Mouse (Mus musculus) cerebellum, postnatal 36 days (tissue): ENCODE data around the gene Rasal3.

Experiments
- DNase-seq, 2 experiments: peaks; one replicate each; pipeline ENCODE4 v3.0.0; 2021 to 2022; ENCODE audit warnings: mixed read lengths in 2 of 2

The Rasal3 gene

DNA sequence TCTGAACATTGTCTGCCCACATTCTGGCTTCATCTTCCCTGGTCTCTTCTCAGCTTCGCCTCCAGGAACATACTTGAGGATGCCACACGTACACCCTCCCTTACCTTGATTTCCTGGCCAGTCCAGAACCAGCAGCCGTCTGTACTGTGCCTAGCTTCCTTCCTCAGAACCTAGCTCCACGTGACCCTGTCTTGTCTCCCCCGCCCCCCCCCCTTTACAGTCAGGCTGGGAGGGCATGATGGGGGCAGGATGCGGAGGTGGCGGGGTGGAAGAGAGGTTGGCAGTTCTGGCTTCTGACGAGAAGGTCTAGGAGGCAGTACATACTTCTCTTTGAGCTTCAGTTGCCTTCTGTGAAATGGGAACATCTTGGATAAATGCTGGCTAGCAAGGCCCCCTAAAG is at the start of gene Rasal3:
Gene Rasal3, minus strand, starts transcription at position 167 of the 400 bp plus-strand sequence.
- DNase-seq, result no peak

DNA sequence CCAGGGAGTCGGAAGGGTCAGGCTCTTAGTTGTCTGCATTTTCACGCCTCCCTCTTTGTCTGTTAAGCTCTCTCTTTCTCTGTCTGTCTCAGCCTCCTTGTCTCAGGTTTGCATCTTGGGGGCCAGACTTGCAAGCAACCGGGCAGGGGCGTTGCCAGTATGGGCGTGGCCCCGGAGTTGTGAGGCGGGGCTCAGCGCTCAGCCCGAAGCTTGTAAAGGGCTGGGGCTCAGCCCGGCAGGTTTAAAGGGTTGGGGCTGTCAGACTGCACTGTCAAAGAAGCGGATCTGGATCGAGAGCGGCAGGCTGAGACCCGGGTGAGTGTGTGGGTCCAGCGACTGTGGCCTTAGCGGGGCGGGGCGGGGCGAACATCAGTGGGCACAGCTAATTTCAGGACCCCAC is 49.1 kb upstream of the Rasal3 start, which contains the start of gene Cyp4f39:
Gene Cyp4f39, plus strand, starts transcription at position 242 of the 400 bp plus-strand sequence.
- DNase-seq, result no peak

DNA sequence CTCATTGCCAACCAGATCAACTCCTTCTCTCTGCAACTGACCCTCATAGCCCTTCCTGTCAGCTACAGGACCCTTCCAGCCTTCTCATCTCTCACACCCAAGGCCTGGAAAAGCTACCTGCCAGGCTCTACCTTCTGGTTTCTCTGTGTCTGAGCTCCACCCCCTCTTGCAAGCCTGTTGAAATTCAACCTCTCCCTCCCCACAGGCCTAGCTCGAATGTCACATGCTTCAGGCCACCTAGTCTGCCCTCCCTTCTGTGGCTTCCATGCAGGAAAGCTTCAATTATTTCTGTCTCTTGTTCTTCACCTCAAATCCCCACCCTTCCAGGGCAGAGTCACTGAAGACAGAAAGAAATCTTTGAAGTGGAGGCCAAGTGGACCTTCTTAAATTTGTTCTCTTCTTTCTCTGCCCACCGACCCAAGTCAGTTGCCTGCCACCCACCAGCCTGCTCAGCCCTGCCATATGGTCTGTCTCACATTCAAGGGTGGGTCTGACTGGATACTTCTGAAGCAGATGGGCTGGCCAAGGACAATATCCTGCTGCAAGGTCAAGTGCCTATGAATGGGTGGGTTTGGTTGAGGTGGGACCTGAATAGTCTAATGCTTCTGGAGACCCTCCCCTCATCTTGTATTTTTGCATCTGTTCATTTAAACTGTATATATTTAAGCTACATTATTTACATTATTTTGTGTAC is 47.6 kb upstream of the Rasal3 start:
- no peak for DNase-seq

DNA sequence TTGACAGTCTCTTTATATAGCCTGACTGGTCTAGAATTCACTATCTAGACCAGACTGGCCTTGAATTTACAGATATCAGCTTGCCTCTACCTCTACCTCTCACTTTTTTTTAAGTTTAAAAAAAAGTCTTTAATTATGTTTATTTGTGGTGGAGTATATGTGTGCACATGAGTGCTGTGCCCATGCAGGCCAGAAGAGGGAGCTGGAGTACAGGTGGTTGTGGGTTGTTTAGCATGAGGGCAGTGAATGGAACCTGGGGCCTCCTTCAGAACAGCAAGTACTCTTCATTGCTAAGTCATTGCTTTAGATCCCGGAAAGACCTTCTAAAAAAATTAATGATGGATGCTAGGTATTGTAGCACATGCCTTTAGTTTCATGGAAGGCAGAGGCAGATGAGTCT is 45.7 kb upstream of the Rasal3 start:
- DNase-seq, result no peak

DNA sequence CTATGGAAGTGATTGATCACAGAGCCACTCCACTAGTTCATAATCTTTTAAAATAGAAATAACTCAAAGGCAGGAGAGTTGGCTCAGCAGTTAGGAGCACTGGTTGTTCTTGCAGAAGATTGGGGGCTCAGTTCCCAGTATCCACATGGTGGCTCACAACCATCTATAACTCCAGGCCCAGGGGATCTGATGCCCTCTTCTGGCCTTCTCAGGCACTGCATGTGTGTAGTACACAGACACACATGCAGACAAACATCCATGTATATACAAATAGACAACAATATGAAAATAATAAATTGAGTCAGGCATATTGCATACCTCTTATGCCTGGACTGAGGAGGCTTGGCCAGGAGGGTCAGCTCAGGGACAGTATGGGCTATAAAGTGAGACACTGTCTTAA is 43.8 kb upstream of the Rasal3 start:
- DNase-seq, result no peak

DNA sequence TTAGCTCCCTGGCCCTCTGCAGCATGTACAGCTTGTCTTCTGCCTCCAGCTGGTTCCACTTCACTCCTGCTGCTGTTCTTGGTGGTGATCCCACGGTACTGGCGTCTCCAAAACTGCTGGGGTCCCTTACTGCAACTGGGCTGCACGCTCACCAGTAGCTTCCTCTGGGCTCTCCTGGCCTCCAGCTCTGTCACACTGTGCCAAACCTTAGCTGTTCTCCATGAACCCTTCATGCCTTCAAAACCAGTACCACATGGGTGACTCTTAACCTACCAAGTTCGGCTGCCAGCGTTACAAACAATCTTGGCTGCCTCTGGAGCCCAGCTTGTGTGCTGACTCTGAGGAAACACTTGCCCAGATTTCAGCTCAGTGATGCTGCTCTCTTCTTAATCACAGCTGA is 41.6 kb upstream of the Rasal3 start:
- DNase-seq, result no peak

DNA sequence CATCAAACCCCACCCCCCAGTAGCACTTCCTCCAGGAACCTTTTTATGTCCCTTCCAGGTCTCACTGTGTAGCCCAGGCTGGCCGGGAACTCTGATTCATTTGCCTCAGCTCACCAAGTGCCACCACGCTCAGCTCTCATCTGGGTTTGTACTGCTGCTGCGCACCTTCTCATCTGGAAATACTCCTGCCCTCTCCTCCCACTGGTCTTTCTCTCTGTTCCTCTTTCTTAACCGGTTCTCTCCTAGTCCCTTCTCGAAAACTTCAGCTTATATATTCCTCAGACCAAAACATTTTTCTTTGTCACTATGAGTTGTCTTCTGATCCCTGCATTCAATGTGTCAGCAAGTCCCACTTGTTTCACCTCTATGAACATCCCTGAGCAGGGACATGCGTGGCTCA is 39.9 kb upstream of the Rasal3 start:
- DNase-seq, result no peak

DNA sequence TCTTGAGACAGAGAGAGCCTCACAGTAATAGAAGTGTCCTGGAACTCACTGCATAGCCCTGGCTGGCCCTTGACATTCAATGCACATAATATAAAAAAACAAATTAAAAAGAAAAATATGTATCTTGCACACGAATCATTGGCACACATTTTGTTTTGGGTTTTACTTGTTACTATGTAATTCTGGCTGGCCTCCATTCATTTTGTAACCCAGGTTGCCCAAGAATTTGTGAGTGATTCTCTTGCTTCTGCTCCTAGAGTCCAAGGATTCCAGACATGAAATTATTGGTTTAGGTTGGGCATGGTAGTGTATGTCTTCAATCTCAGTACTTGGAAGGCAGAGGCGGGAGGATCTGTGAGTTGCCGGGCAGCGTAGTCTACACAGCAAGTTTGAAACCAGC is 33.7 kb upstream of the Rasal3 start:
- DNase-seq, result no peak

DNA sequence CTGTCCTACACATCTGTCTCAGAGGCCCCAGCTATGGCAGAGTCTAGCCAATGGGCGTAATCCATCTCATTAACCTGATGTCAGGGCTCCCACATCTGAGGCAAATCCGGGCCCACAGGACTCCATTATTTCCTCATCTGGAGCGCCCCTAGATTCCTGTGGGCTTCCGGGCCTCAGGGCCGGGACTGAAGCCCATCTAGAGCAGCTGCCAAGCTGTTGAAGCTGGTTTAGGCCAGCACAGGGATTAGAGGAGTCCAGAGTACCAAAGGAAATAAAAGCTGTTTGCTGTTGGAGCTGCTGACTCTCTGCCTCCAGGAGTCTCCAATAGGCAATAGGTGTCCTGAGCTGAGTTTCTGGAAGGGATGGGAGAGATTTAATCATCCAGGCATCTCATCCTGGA is 31.8 kb upstream of the Rasal3 start:
- no peak for DNase-seq

DNA sequence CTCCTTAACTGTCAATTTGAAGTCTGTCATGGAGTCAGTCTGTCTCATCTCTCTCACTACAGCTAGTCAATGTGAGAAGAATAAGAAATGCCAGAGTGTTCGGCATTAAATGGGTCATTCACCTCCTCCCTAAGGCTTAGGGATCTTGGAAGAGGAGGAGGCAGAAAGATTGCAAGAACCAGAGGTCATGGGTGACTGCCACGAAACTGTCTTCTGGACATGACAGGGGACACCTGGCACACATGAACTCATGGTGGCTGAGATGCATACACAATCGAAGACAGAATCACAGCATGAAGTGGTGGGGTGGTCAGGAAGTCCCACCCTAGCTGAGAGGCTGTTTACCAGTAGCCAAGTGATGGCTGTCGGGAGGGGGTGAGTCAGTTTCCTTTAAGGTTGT is 30.9 kb upstream of the Rasal3 start:
- DNase-seq, result no peak

DNA sequence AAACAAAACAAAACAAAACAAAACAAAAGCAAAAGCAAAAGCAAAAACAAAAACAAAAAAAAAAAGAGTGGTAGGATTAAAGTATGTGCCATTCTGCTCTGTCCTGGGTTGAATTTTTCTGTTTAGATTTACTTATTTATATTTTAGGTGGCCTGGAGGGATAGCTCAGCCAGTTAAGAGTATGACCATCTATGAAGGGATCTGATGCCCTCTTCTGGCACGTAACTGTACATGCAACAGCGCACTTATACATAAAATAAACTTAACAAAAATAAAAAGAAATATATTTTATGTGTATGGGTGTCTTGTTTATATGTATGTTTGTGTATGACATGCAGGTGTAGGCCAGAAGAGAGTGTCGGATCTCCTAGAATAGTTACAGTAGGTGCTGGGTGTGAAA is 28.6 kb upstream of the Rasal3 start:
- no peak for DNase-seq

DNA sequence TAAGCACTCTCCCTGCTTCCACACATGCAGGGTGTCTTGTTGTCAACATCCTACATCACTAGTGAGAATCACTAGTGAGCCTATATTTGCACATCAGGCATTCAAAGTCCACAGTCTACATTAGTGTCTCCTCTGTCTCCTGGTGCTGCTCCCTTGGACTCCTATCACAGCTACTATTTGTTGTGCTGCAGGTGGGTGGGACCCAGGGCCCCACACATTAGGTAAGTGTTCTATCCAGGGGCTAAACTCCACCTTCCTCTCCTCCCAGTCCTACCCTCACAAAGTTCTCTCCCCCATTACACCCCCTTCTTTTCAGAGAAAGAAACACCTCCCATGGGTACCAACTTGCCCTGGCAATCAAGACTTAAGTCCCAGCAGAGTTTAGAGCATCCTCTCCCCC is 23.2 kb upstream of the Rasal3 start:
- no peak for DNase-seq

DNA sequence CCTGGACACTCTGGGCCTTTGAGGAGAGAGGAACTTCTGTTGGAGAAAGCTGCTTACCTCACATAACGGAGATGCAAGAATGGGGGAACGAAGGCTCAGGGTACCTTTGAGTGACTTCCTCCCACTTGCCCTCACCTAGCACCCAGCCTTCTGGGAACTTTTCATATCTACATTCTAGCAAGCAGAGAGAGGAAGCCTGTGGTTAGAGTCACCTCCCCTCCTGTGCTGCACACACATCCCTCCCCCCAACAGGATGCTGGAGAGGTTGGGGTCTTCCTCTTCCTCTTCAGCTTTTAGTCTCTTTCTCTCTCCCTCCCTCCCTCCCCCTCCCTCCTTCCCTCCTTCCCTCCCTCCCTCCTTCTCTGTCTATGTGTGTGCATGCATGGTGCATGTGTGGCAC is 20.7 kb upstream of the Rasal3 start, which contains the start of gene Pglyrp2:
Gene Pglyrp2, minus strand, starts transcription at position 134 of the 400 bp plus-strand sequence.
- DNase-seq, result no peak

DNA sequence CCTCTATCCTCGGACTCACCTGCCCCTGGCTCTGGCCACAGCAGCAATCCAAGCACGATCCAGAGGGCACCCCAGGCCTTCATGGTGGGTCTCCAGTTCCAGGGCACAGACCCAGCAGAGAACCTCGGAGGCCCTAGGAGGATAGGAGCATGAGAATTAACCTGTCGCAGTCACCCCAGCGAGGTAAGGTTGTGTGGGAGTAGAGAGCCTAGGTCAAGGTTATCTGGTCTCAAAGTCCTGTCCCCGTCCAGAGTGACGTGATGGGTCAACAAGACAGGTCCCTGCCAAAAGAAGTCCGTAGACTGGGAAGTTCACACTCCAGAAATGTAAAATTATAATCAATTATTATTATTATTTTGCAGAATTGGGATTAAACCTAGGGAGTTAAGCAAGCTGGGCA is 17.4 kb upstream of the Rasal3 start:
- no peak for DNase-seq

DNA sequence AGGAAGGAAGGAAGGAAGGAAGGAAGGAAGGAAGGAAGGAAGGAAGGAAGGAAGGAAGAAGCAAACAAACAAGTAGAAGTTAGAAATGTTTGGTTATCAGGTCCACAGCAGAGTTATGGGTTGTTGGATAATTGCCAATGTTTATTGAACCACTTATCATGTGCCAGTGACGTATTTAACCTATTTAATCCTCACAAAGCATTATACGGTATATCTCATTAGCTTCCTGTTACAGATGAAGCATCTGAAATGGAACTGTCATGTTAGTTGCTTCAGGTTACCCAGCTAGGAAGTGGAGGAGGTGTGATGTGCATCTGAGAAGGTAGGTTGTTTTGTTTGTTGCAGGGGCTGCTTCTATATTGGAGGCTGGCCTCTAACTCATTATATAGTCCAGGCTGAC is 16.6 kb upstream of the Rasal3 start:
- no peak for DNase-seq

DNA sequence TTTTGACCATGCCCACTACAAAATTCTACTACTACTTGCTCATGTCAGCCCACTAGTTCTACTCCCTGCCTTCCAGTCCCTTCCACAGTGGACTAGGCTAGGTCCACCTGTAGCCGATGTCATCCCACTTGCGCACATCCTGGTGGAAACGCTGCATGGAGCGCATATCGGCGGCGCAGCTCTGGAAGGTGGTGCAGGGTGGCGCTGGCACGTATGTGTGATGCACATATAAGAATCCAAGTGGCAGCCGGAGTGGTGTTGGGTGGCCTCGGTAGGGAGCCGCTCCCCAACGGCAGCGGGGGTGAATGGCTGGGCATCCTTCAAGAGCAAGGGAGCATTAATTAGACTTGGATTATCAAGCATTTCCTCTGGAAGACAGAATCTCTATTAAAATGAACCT is 13.4 kb upstream of the Rasal3 start:
- no peak for DNase-seq

DNA sequence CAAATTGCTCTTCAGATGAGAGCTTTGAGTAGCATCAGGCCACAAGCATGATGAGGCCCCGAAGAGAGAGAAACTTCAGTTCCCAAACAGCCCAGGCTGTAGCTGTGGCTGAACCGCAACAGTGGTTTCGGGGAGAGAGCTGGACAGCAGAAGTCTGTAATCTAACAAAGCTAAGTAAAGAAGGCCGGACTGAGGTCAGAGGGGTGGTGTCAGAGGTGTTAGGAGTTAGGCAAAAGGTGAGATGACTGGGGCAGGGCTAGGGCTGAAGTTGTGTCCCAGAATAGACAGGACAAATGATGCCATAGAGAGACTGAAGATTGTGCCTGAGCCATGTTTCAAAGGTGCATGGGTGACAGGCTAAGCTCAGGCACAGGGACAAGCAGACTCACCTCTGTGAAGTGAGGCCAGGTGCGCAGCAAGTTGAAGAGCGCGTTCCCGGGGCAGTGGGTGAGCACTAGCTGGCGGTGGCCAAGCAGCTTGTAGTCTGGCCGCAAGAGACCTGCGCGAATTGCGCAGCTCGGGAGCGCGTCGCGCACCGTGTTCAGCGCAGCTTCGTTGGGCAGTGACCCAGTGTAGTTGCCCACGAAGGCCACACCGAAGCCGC is 12.1 kb upstream of the Rasal3 start:
- DNase-seq, result no peak

DNA sequence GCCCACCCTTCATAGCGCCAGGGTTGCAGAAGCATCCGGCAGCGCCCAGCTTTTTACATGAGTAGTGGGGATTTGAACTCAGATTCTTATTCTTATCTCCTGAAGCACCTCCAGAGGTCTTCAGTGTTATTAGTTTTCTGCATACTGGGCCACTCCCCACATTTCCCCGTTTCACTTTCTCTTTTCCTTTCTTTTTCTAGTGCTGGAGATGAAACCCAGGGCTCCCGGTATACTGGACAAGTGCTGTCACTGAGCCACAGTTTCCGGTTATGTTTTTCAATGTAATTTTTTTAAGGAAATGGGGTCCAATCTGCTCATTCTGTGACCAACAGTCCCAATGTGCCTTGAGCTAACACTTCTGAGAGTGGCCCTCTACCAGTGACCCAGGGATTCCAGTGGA is 8.5 kb upstream of the Rasal3 start:
- DNase-seq, result no peak

DNA sequence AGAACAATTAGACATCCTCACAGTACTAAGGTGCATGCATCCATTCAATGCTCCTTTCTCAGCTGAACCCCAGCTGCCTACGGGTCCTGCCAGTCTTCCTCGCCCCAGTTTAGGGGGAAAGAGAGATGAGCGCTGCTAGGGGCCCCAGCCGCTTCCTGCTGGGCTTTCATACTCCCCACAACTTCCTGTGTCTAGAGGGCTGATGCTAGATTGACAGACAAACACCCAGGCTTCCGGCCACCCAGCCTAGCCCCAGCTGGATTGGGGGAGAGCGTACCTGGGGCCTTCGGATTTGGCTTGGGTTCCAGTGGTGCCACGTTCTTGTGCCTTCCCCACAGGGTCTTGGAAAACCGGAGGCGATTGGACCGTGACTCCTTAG is 615 bp downstream of the Rasal3 start:
- DNase-seq, result no peak

DNA sequence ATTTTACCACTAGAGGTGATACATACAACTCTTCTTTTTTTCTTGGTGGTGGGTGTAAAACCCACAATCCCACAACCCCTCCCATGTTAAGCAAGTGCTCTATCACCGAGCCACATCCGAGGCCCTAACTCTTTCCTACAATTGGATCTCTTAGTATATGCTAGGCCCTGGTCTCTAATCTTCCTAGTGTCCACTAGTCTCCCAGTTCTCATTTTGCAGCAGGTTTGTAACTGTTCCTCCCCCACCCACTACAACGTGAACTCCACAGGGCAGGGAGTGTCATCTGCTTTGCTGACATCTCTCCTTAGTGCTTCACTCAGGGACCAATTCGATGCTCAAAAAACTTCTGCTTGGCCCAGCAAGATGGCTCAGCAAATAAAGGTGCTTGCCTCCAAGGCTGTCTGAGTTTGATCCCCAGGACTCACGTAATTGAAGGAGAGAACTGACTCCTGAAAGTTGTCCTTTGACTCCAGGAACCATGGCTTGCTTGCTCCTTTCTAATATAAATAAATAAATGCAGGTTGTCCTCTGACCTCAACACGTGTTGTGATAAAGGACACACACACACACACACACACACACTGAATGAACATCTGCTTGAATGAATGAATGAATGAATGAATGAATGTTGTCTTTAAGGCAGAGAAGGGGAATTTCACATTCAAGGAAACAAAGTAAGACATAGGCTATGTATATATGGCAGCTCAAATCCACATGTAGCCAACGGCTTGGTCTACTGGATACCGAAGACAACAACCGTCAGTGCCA is 1.2 kb downstream of the Rasal3 start:
- no peak for DNase-seq

DNA sequence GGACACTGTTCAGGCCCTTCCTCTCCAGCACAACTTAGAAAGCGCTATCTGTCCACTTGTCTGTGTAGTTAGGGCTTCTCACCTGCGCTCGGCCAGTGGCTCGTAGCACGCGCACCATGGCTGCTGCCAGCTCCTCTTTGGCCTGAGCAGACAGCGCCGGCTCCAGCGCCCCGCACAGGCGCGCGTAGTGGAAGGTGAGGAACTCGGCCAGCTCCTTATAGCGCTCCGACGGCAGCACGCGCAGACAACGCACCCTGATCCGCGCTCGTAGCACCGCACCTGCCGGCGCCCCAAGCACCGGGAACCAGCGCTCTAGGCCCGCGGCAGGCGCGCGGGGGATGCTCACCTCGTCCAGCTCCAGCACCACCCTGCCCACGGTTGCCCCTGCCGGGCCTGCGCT is 7.1 kb downstream of the Rasal3 start:
- no peak for DNase-seq

DNA sequence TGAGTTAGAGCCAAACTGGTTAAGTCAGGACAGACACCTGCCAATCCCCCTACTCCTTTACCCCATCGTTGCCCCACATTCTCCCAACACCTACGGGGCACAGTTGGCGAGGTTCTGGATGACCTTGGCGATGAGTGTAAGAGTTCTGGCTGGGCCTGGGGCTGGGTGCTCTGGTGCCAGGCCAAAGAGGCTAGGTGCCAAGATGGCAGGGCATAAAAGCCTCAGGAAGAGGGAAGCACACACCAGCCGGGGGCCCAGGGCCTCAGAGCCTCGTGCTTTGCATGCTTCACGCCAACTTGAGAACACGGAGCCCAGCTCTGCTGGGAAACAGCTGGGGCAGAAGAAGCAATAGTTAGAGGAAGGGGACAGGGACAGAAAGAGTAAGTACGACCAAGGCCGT is 9.4 kb downstream of the Rasal3 start:
- no peak for DNase-seq

DNA sequence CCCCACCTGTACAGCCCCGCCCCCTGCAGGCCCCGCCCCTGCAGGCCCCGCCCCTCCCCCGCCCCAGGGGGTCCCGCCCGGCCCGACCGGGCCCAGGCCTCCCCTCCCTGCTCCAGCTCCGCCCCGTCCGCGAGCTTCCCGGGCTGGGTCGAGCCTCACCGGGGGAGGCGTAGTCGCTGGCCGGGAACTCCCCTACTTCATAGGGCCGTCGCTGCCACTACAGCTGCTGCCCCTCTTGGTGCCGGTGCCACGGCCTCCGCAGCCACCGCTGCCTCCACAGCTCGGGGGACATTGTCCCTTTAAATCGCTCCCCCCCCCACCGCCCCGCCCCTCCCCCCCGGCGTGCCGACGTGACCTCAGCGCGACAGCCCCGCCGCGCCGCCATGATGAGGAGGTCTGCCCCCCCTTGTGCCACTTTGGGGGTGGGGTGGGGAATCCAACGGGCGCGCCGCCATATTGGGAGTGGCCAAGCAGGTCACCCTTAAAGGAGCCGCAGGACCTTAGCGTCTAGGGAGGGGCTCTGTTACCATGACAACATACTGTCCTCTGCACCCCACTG is 14.2 kb downstream of the Rasal3 start, which contains the start of gene Wiz:
Gene Wiz, minus strand, starts transcription at position 339 of the 559 bp plus-strand sequence.
- peak; percentile 97 for DNase-seq
